Mouse (Mus musculus) testis, postnatal 10 days (tissue): Measurements from ENCODE around the gene Gng8.

Source experiments
- DNase-seq: peaks from one replicate; pipeline ENCODE4 v3.0.0; 2021; ENCODE audit warnings: low spot score

Gene Gng8

DNA sequence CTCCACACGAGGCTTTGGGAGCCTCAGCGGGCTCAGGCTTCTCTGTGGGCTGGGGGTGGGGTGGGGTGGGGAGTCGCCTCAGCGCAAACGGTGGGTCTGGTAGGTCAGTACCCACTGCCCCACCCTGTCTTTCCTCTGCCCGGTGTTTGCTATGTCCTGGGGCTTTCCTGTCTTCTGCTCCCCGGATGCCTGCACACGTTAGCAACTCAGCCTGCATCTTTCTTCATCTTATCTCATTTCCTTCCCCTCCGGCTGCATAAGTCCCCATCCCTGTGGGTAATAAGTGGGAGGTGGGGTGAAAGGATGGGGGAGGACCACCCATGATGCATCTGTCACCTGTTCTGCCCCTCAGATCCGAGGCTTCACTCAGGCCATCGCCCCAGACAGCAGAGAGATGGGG, 16.8 kb downstream of the Gng8 start:
- no peak for DNase-seq

DNA sequence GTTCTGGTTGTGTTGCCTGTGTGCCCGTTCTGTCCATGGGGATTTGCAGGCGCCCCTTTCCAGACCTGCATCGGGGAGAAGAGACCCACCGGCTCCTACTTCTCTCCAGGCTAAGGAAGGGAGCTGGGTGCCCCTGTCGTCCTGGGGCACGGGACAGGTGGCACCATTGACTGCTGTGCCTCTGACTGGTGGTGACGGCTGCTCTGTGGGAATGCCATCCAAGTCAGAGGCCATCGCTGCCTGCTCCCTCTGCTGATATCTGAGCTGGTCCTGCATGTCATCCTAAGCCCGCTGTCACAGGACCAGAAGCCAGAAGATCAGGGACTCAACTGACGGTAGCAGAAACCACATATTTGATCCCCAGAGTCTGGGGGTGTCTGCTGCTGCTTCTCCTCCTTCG, 17.3 kb downstream of the Gng8 start:
- DNase-seq, result no peak

DNA sequence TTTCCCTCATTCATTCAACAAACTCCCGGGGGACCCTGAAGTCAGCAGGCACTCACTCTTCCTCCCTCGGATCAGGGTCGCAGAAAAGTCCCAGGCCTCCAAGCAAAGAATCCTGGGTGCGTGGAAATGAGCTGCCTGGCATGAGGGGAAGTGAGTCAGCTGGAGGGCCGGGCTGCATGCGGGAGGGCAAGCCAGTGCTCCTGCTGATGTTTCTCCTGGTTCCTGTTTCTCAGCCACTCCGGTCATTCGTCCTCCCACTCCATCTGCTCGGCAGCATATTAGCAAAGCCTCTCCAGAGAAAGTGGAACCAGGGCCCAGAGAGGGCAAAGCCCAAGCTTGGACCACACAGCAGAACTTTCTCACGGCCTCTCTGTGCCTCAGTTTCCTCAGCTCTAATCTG, 18.3 kb downstream of the Gng8 start:
- DNase-seq, result no peak

DNA sequence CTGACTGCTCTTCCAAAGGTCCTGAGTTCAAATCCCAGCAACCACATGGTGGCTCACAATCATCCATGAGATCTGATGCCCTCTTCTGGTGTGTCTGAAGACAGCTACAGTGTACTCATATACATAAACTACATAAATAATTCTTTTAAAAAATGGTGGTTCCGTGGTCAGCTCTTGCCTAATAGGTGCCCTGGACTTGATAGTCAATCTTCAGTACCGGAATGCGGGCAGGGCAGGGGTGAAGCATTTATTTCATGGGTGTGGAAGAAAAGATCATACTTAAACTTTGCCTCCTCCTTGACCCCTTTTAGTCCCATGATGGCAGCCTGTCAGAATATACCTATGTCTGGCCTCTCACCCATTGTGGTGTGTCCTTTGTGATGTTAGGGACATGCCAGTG, 20.3 kb downstream of the Gng8 start:
- DNase-seq, result no peak

DNA sequence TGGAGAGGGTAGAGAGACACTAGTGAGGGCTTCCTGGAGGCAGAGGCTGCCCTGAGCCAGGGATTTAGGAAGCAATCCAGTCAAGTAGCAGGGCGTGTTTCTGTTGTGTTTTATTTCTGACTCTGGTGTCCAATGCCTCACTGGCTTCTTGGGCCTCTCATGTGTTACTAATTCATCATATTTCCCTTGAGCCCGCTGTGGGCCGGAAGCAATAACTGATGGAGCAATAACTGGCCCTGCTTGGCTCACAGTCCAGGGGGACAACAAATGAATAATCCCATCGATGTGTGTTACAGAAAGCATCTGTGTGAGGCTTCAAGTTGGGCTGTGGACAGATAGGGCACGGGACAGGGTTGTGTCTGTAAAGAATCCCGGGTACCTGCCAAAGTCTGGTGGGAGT, 20.8 kb downstream of the Gng8 start:
- no peak for DNase-seq

DNA sequence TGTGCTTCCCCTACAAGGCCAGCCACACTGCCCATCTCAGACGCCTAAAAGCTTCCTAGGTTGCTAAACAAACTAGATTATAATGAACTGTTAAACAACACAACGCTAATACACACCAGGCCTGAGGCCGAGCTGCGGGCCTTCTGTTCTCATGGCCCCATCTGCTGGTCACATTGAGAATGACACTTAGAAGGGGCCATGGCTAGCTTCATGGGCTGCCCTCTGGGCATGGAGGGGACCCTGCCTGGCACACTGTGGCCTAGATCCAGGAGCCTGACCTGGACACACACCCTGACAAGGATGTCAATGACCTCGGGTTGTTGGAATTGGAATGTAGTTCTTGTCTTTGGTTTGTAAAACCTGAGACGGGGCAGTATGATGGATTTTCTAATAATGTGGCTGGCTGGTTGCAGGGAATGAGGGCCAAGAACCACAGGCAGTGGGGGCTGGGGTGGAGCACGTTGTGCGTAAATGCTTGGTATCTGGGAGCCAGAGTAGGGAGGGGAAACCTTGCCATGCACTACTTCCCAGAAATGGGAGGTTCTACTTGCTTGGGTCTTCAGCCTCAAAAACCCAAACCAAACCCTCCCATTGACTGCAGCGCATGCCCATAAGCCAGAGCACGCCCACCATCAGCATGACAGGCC, 22.3 kb downstream of the Gng8 start:
- peak; percentile 85 for DNase-seq

DNA sequence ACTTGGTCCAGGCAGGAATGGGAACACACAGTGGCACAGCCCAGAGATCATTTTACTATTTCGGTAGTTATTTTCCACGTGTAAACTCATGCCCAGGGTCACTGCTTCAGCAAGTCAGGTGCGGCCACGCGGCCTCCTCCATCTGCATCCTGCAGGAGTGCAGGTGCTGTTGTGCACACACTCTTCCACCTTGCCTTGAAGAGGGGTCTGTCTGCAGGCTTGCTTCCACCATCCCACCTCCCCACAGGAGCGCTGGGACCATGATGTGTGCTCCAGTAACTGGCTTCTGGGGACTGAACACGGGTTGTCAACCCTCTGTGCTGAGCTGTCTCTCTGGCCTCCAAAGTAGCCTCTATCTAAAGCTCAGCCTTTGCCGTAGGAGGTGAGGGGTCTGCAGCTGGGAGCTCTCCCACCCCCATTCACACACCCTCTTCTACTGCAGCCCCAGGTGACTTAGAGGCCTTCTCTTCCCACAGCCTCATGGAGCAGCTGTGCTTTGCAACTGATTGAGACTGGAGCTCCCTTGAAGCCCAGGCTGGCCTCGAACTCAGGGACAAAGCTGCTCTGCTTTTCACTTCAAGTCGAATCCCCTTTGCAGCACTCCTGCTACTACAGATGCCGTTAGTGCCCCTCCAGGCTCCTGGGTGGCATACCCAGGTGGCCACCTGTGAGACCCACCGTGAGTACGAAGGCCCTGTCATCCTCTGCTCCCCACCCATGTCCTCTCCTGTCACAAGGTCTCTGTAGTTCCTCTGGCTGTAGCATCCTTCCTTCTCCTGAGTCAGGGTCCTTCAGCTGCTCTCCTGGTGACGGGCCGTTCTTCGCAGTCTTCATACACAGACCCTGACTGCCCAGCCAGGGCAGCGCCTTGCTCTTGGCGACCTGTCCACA, 23.1 kb downstream of the Gng8 start:
- peak; percentile 42 for DNase-seq

DNA sequence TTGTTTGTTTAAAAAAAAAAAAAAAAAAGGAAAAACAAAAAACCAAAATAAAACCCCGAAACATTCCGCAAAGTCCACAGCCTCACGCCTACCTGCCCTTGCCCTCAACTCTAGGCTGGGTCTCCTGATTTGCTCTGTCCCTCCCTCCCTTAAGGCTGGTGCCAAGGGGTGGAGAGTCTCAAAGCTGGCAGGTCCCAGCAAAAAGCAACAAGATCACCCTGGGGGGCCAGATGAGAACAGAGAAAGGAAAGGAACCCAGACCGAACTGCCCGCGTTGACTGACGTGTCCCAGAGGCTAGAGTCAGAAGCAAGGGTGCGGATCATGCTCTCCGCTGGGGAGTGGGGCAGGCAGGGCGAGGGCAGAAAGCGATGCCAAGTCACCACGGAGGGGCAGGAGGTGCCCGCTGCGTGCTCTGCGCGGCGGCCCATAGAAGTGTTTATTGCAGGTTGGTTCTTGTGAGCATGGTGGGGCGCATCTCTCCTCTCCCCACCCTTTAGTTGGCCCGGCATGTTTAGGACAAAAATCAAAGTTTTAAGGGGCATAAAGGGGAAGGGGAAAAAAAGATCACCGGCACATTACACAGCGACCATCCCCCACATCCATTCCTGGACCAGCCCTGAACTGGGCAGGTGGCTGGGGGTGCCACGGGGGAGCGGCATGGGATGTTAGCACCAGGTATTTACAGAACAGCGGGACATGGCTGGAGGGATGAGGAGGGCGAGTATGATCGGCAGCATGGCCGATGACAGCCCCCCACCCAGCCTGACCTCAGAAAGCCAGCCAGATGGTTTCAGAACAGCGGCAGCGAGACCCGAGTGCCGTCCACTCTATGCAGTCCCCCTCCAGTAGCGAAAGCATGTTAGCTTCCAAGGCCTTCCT, 24.1 kb downstream of the Gng8 start:
- no peak for DNase-seq

DNA sequence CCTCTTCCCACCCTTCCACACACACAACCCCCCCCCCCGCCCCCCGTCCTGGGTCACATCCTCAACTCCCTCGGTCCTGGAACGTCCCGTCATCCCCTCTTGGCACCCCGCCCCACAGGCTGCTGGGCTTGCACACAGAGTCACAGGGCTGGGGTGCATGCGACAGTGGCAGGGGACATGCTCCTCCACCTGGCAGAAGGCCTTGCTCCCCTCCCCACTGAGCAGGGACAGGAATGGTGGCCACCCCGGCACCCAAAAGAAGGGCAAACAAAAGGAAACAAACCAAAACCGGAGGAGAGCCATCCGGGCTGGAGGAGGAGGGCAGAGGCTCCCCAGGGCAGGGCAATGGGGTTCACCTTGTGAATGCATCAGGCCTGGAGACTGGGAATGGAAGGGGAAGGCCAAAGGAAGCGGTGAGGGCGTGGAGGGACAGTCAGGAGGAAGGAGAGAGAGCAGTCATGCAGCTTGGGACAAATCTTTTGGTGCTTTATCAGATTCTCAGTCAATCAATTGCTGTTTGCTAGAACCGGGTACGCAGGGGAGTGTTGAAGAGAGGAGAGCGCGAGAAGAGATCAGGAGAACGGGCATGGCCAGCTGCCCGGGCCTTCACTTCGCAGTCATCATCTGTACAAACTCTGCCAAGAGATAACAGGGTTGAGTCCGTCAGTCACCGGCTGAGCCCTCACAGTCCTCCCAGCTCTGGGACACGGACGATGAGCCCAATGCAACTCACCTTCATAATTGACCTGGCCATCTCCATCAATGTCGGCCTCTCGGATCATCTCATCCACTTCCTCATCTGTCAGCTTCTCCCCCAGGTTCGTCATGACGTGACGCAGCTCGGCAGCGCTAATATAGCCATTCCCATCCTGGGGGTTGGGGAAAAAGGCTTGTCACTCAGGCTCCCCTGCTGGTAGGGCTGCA, 25.0 kb downstream of the Gng8 start:
- DNase-seq, result peak; percentile 75

DNA sequence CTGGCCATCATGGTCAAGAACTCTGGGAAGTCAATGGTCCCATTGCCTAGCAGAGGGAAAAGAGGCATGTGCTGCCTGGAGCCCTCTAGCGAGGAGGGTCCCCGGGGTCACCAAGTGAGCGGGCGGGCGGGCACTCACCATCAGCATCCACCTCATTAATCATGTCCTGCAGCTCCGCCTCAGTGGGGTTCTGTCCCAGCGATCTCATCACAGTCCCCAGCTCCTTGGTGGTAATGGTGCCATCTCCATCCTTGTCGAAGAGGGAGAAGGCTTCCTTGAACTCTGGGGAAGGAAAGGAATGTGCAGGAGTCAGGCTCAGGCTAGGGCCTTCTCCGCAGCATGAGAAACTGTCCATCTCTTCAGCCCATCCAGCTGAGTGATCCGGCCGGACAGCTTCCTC, 25.9 kb downstream of the Gng8 start:
- no peak for DNase-seq

DNA sequence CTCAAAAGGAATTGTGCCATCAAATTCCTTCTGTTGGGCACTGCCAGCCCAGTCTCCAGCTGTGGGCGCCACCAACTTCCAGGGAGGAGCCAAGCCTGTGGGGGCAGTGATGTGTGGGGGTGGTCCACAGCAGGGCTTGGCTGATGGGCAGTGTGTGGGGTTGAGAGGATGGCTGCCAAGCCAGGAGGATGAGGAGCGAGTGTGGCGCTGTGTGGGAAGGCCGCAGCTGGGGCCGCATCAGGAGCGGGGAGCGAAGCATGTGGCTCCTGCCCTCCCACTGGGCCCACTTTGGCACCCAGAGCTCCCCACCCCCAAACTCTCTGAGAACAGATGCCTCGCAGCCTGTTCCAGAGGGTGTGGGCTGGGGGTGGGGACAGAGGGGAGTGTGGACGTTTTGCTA, 26.4 kb downstream of the Gng8 start:
- no peak for DNase-seq

DNA sequence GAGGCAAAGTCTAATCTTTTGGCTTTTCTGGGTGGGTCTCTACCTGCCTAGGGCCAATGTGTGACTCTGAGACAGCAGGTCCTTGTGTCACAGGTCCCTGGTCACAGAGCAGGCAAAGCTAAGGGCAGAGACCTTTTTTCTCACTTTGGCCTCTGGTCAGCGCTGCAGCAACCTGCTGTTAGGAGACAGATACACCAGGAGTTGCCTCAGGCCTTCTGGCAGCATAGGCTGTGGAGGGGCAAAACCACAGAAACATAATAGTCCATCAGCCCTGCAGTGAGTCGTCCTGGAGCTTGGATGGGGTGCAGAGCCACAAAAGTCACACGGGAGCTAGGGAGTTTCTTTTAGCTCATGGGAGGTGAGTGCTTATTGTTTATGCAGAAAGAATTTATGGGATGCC, 27.1 kb downstream of the Gng8 start:
- DNase-seq, result no peak

DNA sequence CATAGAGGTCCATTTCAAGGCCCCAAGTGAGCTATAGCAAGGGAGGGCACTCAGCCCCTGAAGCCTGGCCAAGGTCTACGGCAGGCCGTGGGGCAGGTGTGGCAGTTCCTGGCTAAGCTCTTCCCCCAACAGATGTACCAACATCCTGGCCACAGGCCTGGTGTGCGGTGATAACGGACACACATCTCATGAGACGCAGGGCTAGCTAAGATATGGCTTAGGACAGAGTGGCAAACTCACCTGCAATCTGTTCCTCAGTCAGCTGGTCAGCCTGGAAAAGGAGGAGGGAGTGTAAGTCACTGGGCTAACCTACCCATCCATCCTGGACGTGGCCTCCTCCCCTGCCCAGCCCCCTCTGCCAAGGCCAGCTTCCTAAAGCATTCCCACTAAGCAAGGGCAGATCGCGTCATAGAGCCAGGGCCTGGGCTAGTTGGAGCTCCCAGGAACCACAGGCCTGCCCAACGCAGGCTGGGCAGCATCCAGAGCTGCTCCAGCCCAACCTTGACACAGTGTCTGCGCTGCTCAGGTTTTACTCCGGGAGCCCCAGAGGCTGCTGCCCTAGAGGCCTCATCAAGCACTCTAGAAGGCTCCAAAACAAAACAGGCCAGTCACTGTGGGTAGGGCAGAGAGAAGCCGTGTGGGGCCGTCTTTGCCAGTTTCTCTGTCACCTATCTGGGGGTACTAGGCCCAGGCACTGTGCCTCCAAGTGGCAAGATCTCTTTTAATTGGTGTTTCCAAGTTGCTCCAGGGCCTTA, 28.0 kb downstream of the Gng8 start:
- DNase-seq, result no peak

DNA sequence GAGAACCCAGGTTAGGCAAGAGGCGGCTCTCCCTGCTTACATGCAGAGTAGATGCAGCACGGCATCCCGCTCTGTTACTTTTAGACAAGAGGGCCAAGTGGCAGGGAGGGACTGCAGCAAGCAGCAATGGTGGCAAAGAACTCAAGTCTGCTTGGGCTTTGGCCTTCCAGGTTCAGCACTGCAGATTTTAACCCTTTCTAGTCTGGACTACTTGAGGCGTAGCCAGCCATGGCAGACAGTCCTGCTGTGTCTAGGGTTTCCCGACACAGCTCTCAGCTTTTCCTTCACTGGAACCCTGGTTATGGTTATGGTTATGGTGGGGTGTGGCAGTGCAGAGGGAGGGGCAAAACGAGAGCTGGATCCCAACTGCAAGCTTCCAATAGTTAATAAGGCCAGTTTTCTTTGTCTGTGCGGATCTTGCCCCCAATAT, 28.6 kb downstream of the Gng8 start:
- no peak for DNase-seq

DNA sequence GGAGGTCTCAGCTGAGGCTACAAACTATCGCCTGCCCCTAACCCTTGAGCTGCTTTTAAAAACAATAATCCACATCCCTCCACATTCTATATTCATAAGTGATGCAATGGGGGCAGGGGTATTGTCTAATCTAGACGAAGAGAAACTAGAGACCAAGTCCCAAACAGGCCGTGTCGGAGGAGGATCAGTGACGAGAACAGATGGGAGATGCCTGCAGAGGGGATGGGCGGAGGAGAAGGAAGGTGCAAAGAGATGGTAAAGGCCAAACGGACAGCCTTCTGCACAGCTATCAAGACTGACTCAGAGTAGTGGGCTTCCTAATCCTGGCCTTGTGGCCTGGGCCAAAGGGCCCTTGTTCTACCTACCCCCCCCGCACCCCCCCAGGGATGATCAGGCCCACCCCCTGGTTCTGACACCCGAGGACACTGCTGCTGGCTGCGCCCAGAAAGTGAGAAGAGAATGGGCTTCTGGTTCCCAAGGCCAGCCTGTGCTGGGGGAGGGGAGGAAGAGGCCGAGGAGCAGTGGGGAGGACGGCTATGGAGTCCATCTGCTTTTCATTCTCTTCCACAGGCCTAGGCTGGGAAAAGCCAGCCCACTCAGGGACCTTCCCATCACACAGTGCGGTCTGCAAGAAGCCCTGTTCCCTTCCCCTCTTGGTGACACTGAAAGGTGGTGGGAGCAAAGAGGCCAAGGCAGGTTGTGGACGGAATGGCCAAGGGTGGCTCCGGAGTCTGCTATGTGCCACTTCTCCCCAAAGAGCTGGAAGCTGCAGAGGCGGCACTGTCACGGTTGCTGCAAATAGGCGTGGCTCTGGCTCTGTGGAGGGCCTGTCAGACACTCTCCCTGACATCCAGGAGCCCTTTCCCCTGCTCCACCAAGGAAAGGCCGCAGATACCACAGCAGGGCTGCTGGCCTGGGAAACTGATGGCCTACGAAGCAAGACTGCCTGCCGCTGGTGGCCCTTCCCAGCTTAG, 29.5 kb downstream of the Gng8 start:
- DNase-seq, result peak; percentile 74

DNA sequence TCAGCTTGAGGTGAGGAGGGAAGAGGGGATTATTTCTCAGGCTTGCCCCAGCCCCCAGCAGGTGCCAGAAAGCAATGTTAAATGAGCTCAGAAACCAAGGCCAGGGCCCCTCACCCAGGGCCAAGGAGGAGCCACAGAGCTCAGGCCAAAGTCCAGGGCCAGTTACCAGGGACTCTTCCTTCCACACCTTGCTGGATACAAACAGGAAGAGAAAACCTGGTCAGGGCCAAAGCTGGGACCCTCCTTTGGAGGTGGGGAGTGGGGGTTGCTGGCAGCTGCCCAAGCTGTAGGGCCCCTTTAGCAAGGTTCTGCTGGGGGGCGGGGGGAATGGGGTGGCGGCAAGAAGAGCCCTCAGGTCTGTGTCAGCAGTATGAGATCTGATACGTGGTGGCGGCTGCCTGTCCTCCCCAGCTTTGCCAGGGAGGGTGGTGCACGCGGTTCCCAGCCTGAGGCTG, 30.3 kb downstream of the Gng8 start:
- DNase-seq, result no peak

DNA sequence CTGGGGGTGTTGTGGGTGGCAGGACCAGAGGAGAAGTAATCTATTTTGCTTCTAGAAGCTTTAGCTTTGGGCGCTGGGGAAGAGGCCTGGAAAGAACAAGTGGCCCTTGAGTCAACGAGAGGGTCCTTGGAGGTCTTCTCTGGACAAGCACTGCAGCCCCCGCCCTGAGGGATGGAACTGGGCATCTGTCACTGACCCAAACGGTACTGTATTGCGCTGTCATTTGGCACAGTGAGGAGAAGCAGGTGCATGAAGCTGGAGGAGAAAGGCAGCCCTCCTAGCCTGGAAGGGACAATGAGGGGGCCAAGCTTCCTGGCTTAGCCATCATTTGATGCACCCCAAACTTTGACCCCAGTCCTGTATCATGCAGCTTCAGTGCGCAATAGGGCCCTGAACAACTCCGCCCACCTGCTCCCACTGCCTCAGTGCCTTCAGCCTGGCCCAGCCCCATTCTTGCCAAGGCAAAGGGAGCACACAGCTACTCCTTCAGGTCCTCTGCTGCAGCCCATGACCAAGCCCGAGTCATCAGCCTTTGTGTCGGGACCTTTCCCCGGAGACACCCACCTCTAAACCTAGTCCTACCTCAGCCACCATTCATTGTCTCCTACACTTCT, 30.9 kb downstream of the Gng8 start:
- DNase-seq, result no peak

DNA sequence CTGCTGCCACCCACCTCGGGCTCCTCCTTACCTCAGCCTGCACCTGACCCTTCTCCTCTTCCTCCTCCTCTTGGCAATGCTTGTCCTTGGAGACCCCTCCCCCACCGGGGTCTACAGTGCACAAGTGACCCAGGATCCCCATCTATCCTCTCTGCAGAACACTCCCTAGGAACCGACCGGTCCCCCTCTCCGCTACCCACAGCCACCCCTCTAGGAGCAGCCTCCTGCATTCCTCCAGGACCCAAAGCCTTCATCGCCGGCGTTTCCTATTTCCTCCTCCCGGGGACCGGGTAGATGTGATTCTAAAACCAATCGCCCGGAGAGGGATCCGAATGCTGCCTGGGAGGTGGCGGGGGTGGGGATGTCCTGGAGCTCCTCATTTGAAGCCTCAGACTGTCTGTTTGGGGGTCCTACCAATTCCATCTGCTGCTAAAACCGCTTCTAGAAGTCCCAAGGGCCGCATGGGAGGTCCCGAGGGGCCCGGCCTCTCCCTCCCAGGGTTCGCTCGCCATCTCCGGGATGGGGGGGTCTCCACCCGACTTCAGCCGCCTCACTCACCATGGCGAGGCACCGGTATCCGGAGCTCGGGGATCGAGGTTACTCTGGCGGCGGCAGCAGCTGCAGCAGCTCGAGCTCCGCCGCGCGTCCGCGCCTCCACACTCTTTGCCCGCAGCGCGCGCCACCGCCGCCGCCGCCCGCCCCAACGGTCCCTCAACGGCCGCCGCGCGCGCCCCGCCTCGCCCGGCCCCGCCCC, 31.9 kb downstream of the Gng8 start:
- no peak for DNase-seq
